Mouse (Mus musculus): Measurements from ENCODE around the gene 2810408A11Rik.

GRCm38 (mm10) chr11:69850754-69851153 is 50.0 kb downstream of the 2810408A11Rik start:
- TF ChIP-seq CTCF (IDR thresholded peaks at IDR 0.05; ENCODE audit: low read depth), result no peak
- no peak for TF ChIP-seq EP300 (IDR thresholded peaks at IDR 0.05; ENCODE audit: low read depth)

All from liver, postnatal 0 days (tissue).